Mouse (Mus musculus): ENCODE measurements around the gene Sprr2i.

GRCm38 (mm10) chr3:92458620-92459019 lies 50.8 kb downstream of the Sprr2i start, which contains the start of gene Sprr3:
- TF ChIP-seq POLR2A (IDR thresholded peaks at IDR 0.05; ENCODE audit: low read depth, low read length) (no peak), CTCF (conservative IDR thresholded peaks at IDR 0.05; ENCODE audit: insufficient read depth, insufficient read length, low read depth, low read length) (no peak)
